Mouse (Mus musculus) layer of hippocampus, postnatal 36 days (tissue): ENCODE measurements around the gene Racgap1. TPM values are rescaled to one million over a fixed set of nuclear protein-coding genes. Genes with fewer than 3 reads are reported as not detected.

Experiments
- DNase-seq, 2 experiments: peaks; one replicate each; pipeline ENCODE4 v3.0.0; 2022
- total RNA-seq, 2 experiments: library from RNA; stranded (reverse); gene quantifications; 2 replicates each; pipeline ENCODE4 v1.2.3; 2021

The Racgap1 gene
- total RNA-seq, 2 experiments from 2014 or later = 5.2 TPM

GRCm38 (mm10) chr15:99586525-99586924 is 64.9 kb downstream of the Racgap1 start:
- no peak for DNase-seq

GRCm38 (mm10) chr15:99585741-99586140 is 65.7 kb downstream of the Racgap1 start:
- DNase-seq = no peak

GRCm38 (mm10) chr15:99584407-99585202 is 66.9 kb downstream of the Racgap1 start:
- no peak for DNase-seq

GRCm38 (mm10) chr15:99583463-99584344 is 67.8 kb downstream of the Racgap1 start:
- DNase-seq = no peak

- peak in 1 of 2 experiments; percentile 29 for DNase-seq
Measured at GRCm38 (mm10) chr15:99578802-99579485, 72.5 kb downstream of the Racgap1 start, which contains the start of gene Aqp2. Gene Aqp2 (plus strand): TSS chr15:99579055.

Other genes starting within 250 kb of the Racgap1 start
- 10 to 100 TPM; 20.3 to 20.9 TPM for gene Nckap5l, start 193.9 kb downstream of the Racgap1 start, total RNA-seq
- 1 to 10 TPM; 3.9 to 5.0 TPM for gene Bcdin3d, start 176.9 kb downstream of the Racgap1 start, total RNA-seq
- 100 to 1,000 TPM; 373 to 394 TPM for gene Faim2, start 123.5 kb downstream of the Racgap1 start, total RNA-seq
- not detected for gene Aqp2, start 72.6 kb downstream of the Racgap1 start, total RNA-seq
- gene Aqp5, start 60.9 kb downstream of the Racgap1 start, total RNA-seq = not detected
- under 1 TPM in 1 of 2 experiments, not detected in 1; 0.25 TPM for gene Aqp6, start 50.3 kb downstream of the Racgap1 start, total RNA-seq
- gene Asic1, start 18.7 kb upstream of the Racgap1 start, total RNA-seq = 10 to 100 TPM; 34.4 to 36.3 TPM
- gene Smarcd1, start 50.5 kb upstream of the Racgap1 start, total RNA-seq = 100 to 1,000 TPM; 106 to 109 TPM
- gene Gm17349, start 53.8 kb upstream of the Racgap1 start, total RNA-seq = 1 to 10 TPM; 4.1 to 6.3 TPM
- gene Gpd1, start 65.9 kb upstream of the Racgap1 start, total RNA-seq = 100 to 1,000 TPM; 135 to 146 TPM
- 100 to 1,000 TPM; 122 to 134 TPM for gene Cox14, start 74.0 kb upstream of the Racgap1 start, total RNA-seq
- gene Cers5, start 121.2 kb upstream of the Racgap1 start, total RNA-seq = 10 to 100 TPM; 29.6 to 30.2 TPM
- gene Lima1, start 223.8 kb upstream of the Racgap1 start, total RNA-seq = 10 to 100 TPM; 11.6 to 12.4 TPM